Mouse (Mus musculus) limb, embryonic 11.5 days (tissue): Measurements from ENCODE around the gene Zscan2. TPM values are rescaled to one million over a fixed set of nuclear protein-coding genes. Genes with fewer than 3 reads are reported as not detected.

Experiments used
- ATAC-seq: fragments of 200-750 bp; cut with Nextera tagmentation; 2 replicates; pipeline ENCODE4 v1.8.0; 2017; ENCODE audit warnings: low read depth; ENCODE audit not compliant: insufficient number of reproducible peaks, low FRiP score, low TSS enrichment
- DNase-seq: peaks from one replicate; pipeline ENCODE4 v3.0.0-alpha.2; 2015; ENCODE audit warnings: low spot score
- H3K27ac ChIP-seq: fragments of 300-500 bp; sonication (generic); replicated peaks from 2 replicates; pipeline ENCODE4 v1.5.1; 2014; ENCODE audit warnings: low read depth, mild to moderate bottlenecking, low read length
- H3K27me3 ChIP-seq: fragments of 300-500 bp; sonication (generic); 2 replicates; pipeline ENCODE4 v1.6.1; 2014; ENCODE audit warnings: mild to moderate bottlenecking, low read length, mixed read lengths; ENCODE audit not compliant: control insufficient read depth, insufficient read depth
- H3K36me3 ChIP-seq: fragments of 300-500 bp; sonication (generic); 2 replicates; pipeline ENCODE4 v1.6.1; 2014; ENCODE audit warnings: mild to moderate bottlenecking, low read length, moderate library complexity, mixed read lengths; ENCODE audit not compliant: control insufficient read depth, insufficient read depth
- H3K4me1 ChIP-seq: fragments of 300-500 bp; sonication (generic); 2 replicates; pipeline ENCODE4 v1.6.1; 2014; ENCODE audit warnings: low read length, mixed read lengths; ENCODE audit not compliant: control insufficient read depth, insufficient read depth
- H3K4me2 ChIP-seq: fragments of 300-500 bp; sonication (generic); 2 replicates; pipeline ENCODE4 v1.6.1; 2014; ENCODE audit warnings: low read depth, mild to moderate bottlenecking, moderate library complexity; ENCODE audit not compliant: severe bottlenecking
- H3K4me3 ChIP-seq: fragments of 300-500 bp; sonication (generic); 2 replicates; pipeline ENCODE4 v1.5.1; 2014; ENCODE audit warnings: low read depth, low read length
- H3K9ac ChIP-seq: fragments of 300-500 bp; sonication (generic); 2 replicates; pipeline ENCODE4 v1.6.1; 2014; ENCODE audit warnings: mild to moderate bottlenecking, low read length
- H3K9me3 ChIP-seq: fragments of 300-500 bp; sonication (generic); 2 replicates; pipeline ENCODE4 v1.6.1; 2016; ENCODE audit warnings: low read length; ENCODE audit not compliant: control insufficient read depth
- WGBS: fragments of 180-500 bp; shearing (Covaris S2); extraction: QIAGEN DNeasy Blood & Tissue Kit; methylation state at CpG from one replicate; pipeline ENCODE4 v1.1.7; 2014; 5-methylcytosine and 5-hydroxymethylcytosine counted together
- polyA plus RNA-seq: library from polyadenylated mRNA; unstranded; fragments of >200 nt; fragmentation: Nextera tagmentation; extraction: Ambion mirVana; gene quantifications from 2 replicates; pipeline ENCODE4 v1.2.1, GENCODE M21; 2014

Gene Zscan2
- polyA plus RNA-seq, 1 experiment from 2014 or later: 5.4 TPM

- H3K4me1 ChIP-seq: no peaks in the 10 kb centered on the region
- no peak overlapping the region for H3K4me2 ChIP-seq
- ATAC-seq (no peak), DNase-seq (no peak)
- no peaks in the 10 kb centered on the region for H3K9me3 ChIP-seq
- no peak overlapping the region for H3K4me3 ChIP-seq
- no peak overlapping the region for H3K27ac ChIP-seq
- peaks cover 3% of the 10 kb centered on the region; the same call in 1 of the 2 replicates for H3K36me3 ChIP-seq
- WGBS: 80% methylated on average over 7 of the region's 7 CpGs
- H3K27me3 ChIP-seq: no peaks in the 10 kb centered on the region
- H3K9ac ChIP-seq: no peak overlapping the region
Observed at GRCm38 (mm10) chr7:80911053-80911452, 50.3 kb downstream of the Zscan2 start.

- H3K9ac ChIP-seq: no peak overlapping the region
- H3K36me3 ChIP-seq: peaks cover 3% of the 10 kb centered on the region; the same call in 1 of the 2 replicates
- H3K4me2 ChIP-seq: no peak overlapping the region
- no peaks in the 10 kb centered on the region for H3K9me3 ChIP-seq
- H3K27ac ChIP-seq: no peak overlapping the region
- 85% methylated on average over 8 of the region's 8 CpGs for WGBS
- ATAC-seq: no peak
- no peaks in the 10 kb centered on the region for H3K4me1 ChIP-seq
- H3K4me3 ChIP-seq: no peak overlapping the region
- no peaks in the 10 kb centered on the region for H3K27me3 ChIP-seq
- DNase-seq: no peak
Observed at GRCm38 (mm10) chr7:80912496-80912895, 51.8 kb downstream of the Zscan2 start.

- Histone ChIP-seq H3K4me3 (no peak overlapping the region), H3K36me3 (peaks cover 7% of the 10 kb centered on the region; the same call in 1 of the 2 replicates), H3K4me1 (no peaks in the 10 kb centered on the region), H3K27me3 (no peaks in the 10 kb centered on the region), H3K4me2 (no peak overlapping the region), H3K9ac (no peak overlapping the region), H3K27ac (no peak overlapping the region), H3K9me3 (no peaks in the 10 kb centered on the region)
- DNase-seq (no peak), ATAC-seq (no peak)
- 76% methylated on average over 4 of the region's 4 CpGs for WGBS
Observed at GRCm38 (mm10) chr7:80917916-80918465, 57.3 kb downstream of the Zscan2 start.

- DNase-seq (no peak), ATAC-seq (no peak)
- Histone ChIP-seq H3K9me3 (no peaks in the 10 kb centered on the region), H3K27me3 (no peaks in the 10 kb centered on the region), H3K36me3 (peaks cover 7% of the 10 kb centered on the region; the same call in 1 of the 2 replicates), H3K4me1 (no peaks in the 10 kb centered on the region), H3K27ac (no peak overlapping the region), H3K4me2 (no peak overlapping the region), H3K9ac (no peak overlapping the region), H3K4me3 (no peak overlapping the region)
- 84% methylated on average over 8 of the region's 8 CpGs for WGBS
Observed at GRCm38 (mm10) chr7:80918982-80919646, 58.4 kb downstream of the Zscan2 start.

GRCm38 (mm10) chr7:80919647-80920008 lies 58.9 kb downstream of the Zscan2 start:
- H3K27me3 ChIP-seq: no peaks in the 10 kb centered on the region
- no peak overlapping the region for H3K4me3 ChIP-seq
- no peak overlapping the region for H3K9ac ChIP-seq
- peaks cover 8% of the 10 kb centered on the region; the same call in 1 of the 2 replicates for H3K36me3 ChIP-seq
- no peaks in the 10 kb centered on the region for H3K4me1 ChIP-seq
- no peak for ATAC-seq
- no peak overlapping the region for H3K4me2 ChIP-seq
- WGBS: 91% methylated on average over 5 of the region's 5 CpGs
- no peak for DNase-seq
- no peak overlapping the region for H3K27ac ChIP-seq
- no peaks in the 10 kb centered on the region for H3K9me3 ChIP-seq

GRCm38 (mm10) chr7:80923165-80923564 lies 62.4 kb downstream of the Zscan2 start:
- H3K27me3 ChIP-seq: no peaks in the 10 kb centered on the region
- ATAC-seq: no peak

More at GRCm38 (mm10) chr7:80923165-80923564, 62.4 kb downstream of the Zscan2 start:
- WGBS: 90% methylated on average over 2 of the region's 2 CpGs
- DNase-seq: no peak
- H3K4me1 ChIP-seq: no peaks in the 10 kb centered on the region
- H3K36me3 ChIP-seq: peaks cover 14% of the 10 kb centered on the region; the same call in 1 of the 2 replicates
- no peak overlapping the region for H3K27ac ChIP-seq
- H3K9ac ChIP-seq: no peak overlapping the region
- no peak overlapping the region for H3K4me3 ChIP-seq
- H3K9me3 ChIP-seq: no peaks in the 10 kb centered on the region
- H3K4me2 ChIP-seq: no peak overlapping the region

Other genes starting within 250 kb of the Zscan2 start
- 14.8 and 18.7 TPM in 2 replicates for gene Crtc3, start 172.0 kb upstream of the Zscan2 start, polyA plus RNA-seq
- gene Iqgap1, start 34.9 kb upstream of the Zscan2 start, polyA plus RNA-seq: 25.9 and 30.3 TPM in 2 replicates
- gene Wdr73, start 40.3 kb downstream of the Zscan2 start, polyA plus RNA-seq: 36.1 and 41.3 TPM in 2 replicates
- 8.1 TPM in 2 replicates for gene Nmb, start 44.2 kb downstream of the Zscan2 start, polyA plus RNA-seq
- gene Sec11a, start 86.9 kb downstream of the Zscan2 start, polyA plus RNA-seq: 189 and 191 TPM in 2 replicates
- gene Zfp592, start 132.8 kb downstream of the Zscan2 start, polyA plus RNA-seq: 15.3 and 17.8 TPM in 2 replicates
- 0.20 and 0.33 TPM in 2 replicates for gene Alpk3, start 196.7 kb downstream of the Zscan2 start, polyA plus RNA-seq